Mouse (Mus musculus) E14TG2a.4 (cell line): Measurements from ENCODE around the gene Lhx2.

Experiments
- CTCF ChIP-seq: conservative IDR thresholded peaks from 2 replicates; pipeline ENCODE4 v1.5.1; 2014; ENCODE audit warnings: low read length
- NANOG ChIP-seq: IDR thresholded peaks from 2 replicates; pipeline ENCODE4 v1.6.1; 2014; ENCODE audit warnings: borderline replicate concordance, low read length, mixed read lengths
- POU5F1 ChIP-seq: IDR thresholded peaks from 2 replicates; pipeline ENCODE4 v1.6.1; 2014; ENCODE audit warnings: low read length, borderline replicate concordance

DNA sequence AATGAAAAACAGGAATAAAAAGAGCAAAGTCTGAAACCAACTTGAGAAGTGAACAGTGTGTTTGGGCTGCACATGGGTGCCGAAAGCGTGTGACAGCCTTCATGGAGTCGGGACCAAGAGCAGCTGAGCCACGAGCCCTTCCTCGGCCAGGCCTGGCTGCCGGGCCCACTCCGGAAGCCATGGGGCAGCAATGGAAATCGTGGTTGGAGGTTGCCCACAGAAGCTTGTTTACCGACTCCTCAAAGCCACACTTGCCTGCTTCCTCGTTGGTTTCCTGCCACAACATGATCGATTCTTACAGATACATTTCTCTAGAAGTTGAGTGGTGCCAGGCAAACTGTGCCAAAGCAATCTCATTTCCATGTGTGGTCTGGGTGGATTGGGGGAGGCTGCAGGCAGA lies 20.0 kb upstream of the Lhx2 start:
- TF ChIP-seq CTCF (no peak), POU5F1 (no peak), NANOG (no peak)
